Mouse (Mus musculus): ENCODE results near the gene Adamts4. TPM values are rescaled to one million over a fixed set of nuclear protein-coding genes. Genes with fewer than 3 reads are reported as not detected.

Gene Adamts4
- polyA plus RNA-seq, 1 experiment: 0.43 TPM

DNA sequence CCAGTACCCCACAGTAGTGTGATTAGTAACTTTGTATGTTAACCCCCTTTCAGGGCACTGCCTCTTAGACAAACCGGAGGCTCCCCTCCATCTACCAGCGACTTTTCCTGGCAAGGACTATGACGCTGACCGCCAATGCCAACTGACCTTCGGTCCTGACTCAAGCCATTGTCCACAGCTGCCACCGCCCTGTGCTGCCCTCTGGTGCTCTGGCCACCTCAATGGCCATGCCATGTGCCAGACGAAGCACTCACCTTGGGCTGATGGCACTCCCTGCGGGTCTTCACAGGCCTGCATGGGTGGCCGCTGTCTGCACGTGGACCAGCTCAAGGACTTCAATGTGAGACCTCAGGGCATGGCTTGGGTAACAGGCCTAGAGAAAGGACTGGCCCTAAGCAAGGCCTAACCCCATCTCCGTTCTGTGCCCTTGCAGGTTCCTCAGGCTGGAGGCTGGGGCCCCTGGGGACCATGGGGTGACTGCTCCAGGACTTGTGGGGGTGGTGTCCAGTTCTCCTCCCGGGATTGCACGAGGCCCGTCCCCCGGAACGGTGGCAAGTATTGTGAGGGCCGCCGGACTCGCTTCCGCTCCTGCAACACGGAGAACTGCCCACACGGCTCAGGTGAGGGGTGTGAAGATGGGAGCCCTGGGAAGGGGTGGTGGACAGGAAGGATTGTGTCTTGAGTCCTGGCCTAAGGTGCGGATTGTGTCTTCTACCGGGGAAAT lies 6.0 kb downstream of the Adamts4 start:
- no peak for DNase-seq (ENCODE audit: low spot score)

DNA sequence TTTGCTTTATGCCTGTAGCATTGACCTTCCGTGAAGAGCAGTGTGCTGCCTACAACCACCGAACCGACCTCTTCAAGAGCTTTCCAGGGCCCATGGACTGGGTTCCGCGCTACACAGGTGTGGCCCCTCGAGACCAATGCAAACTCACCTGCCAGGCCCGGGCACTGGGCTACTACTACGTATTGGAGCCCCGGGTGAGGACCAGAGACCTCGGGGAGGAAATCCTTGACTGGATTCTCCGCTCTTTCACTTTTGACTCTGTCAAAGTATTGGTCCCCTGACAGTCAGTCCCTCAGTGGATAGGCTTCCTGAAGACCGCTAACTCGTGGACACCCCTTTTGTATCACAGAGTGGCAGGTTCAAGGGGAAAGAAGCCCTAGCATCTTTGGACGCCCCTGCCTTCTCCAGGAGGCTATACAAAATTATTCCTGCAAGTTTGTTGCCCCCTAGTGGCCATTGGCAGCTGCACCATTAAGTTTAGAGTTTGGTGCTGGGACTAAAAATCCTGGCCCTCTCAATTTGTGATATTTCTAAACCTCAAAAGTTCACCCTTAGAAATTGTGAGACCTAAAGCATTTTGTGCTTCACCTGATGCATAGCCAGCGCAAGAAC lies 6.8 kb downstream of the Adamts4 start:
- no peak for DNase-seq (ENCODE audit: low spot score)

DNA sequence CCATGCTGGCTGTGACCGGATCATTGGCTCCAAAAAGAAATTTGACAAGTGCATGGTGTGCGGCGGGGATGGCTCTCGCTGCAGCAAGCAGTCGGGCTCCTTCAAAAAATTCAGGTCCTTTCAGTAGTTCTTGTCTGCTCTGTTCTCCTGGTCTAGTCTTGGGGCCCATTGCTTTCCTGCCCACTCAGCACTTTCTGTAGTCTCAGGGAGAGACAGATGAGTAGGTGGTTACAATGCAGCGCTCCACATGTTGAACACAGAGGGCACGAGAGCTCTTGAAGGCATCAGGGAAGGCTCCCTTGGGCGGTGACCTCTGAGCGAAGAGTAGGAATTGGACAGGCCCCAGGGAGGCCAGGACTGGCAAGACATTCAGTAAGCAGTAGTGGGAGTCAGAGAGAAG lies 7.6 kb downstream of the Adamts4 start:
- DNase-seq (ENCODE audit: low spot score): no peak

DNA sequence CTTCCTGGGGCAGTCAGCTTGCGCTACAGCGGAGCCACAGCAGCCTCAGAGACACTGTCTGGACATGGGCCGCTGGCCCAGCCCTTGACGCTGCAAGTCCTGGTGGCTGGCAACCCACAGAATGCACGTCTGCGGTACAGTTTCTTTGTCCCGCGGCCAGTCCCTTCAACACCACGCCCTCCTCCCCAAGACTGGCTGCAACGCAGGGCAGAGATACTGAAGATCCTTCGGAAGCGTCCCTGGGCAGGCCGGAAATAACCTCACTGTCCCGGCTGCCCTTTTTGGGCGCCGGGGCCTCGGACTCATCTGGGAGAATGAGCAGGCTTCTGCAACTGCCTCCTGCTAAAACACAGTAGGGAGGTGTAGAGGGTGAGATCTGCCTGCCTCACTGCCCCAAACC lies 8.7 kb downstream of the Adamts4 start:
- DNase-seq (ENCODE audit: low spot score): no peak

DNA sequence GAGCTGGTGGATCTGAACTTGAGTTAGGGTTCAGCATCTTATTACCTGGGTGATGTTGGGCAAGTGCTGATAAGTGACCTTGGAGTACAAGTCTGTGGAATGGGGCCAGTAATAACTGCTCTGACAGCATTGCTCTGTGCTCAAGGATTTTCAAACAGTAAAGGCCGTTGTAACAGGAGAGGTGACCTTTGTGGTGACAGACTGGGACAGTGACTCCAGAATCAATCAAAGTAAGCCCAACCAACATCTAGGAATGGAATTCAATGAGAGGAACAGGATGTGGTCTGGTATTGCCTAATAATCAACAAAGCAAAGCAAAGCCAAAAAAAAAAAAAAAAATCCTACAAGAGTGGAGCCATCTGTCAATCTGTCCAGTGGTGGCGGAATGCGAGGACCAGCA lies 10.1 kb downstream of the Adamts4 start:
- no peak for DNase-seq (ENCODE audit: low spot score)

DNA sequence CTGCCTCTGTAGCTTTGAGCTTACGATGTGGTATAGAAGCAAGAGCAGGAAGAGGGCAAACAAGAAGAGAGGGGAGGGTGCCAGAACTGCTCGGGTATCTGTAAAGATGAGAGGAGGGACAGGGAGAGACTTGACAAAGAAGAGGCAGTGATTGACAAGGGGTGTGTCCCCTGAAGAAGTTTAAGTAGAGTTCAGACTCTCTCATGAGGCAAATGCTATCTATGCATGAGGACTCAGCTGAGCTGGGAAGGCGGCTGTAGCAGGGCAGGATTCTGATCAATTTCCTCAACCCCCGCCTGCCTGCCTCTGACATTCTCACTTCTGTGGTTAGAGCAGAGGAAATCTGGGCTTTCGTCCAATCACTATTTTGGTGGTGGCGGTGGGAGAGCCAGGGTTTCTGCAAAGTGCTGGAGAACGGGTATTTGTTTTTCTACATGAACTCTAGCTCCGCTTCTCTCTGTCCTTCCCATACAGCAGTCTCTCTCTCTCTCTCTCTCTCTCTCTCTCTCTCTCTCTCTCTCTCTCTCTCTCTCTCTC lies 12.4 kb downstream of the Adamts4 start:
- DNase-seq (ENCODE audit: low spot score): no peak

DNA sequence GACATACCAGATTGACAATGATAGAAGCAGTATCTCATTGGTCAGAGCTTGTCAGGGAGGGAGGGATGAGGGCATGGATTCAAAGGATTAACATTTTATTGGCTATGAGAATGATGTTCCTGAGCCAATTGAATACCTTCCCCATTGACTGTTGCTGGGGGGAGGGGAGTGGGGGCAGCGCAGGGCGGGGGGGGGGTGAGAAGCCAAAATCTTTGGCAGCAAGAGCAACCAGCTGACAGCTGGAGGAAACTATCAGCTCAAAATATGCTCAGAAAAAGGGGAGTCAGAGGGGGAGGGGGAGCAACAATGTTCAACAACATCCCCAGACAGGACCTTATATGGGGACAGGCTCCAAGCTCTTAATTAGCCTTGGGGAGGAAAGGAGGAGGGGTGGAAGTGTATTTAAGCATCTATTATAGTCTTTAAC lies 13.0 kb downstream of the Adamts4 start:
- DNase-seq (ENCODE audit: low spot score): no peak

DNA sequence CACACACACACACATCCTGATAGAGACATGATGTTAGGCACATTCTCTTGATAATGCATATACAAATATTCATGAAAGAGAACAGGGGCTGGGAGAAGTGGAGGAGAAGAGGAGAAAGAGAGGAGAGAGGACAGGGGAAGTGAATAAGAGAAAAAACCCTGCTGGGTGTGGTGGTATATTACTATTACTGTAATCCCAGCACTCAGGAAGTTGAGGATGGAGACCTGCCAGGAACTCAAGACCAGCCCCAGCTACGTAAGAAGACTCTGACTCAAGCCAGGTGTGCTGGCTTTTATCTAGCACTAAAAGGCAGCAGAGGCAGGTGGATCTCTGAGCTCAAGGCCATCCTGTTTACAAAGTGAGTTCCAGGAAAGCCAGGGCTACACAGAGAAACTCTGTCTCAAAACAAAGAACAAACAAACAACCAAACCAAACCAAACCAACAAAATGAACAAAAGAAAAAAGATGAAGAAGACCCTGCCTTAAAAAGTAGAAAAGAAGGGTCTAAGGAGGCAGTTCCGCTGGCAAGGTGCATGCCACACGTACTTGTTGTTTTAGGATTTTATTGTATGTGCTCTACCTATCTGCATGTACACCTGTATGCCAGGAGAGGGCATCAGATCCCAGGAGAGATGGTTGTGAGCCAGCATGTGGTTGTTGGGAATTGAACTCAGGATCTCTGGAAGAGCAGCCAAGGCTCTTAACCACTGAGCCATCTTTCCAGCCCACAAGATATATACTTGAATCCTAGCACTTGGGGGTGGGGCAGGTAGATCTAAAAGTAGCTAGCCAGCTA lies 13.6 kb downstream of the Adamts4 start:
- no peak for DNase-seq (ENCODE audit: low spot score)

DNA sequence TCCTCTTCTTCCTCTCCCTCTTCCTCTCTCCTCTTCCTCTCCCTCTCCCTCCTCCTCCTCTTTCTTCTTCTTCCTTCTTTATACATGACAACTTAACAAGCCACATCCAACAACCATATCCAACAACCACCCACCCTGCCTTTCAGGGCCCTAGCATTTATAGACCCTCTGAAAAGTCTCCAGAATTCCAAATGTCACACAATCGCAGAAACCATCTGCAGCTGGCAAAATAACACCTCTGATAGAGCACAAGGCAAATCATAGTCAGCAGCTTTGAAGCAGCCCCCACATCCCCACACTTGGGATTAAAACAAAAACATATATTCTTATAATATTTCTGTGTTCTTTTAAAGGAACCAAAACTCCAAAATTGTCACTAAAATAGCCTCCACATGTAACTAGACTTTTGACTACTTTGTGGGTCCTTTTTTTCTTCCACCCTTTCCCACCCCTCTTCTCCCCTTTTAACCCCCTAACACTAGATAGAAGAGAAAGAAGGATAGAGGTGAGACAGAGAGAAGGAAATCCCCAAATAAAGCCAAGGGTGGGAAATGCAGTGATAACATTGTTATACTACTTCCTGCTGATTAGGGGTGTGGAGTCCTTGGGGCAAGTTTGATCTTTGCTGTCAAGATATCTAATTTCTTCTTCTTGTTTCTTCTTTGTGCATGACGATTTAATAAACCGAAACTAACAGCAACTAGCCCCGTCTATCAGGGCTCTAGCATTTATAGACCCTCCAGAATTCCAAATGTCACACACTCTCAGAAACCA lies 15.9 kb downstream of the Adamts4 start:
- DNase-seq (ENCODE audit: low spot score): no peak

DNA sequence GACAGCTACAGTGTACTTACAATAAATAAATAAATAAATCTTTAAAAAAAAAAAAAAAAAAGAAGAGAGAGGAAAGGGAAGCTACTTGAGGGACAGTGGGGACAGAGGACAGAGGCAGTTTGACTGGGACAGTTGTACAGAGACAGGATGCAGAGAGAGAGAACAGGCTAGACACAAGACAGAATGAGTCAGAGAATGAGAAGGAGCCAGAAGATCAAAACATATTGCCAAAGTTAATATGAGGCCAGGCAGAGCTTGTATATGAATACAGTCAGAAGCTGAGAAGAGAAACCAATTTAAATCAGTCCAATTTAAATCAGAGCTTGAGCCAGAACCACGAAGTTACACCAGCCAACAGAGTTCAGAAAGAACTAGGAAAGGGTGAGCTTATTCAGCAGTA lies 18.1 kb downstream of the Adamts4 start:
- DNase-seq (ENCODE audit: low spot score): no peak

DNA sequence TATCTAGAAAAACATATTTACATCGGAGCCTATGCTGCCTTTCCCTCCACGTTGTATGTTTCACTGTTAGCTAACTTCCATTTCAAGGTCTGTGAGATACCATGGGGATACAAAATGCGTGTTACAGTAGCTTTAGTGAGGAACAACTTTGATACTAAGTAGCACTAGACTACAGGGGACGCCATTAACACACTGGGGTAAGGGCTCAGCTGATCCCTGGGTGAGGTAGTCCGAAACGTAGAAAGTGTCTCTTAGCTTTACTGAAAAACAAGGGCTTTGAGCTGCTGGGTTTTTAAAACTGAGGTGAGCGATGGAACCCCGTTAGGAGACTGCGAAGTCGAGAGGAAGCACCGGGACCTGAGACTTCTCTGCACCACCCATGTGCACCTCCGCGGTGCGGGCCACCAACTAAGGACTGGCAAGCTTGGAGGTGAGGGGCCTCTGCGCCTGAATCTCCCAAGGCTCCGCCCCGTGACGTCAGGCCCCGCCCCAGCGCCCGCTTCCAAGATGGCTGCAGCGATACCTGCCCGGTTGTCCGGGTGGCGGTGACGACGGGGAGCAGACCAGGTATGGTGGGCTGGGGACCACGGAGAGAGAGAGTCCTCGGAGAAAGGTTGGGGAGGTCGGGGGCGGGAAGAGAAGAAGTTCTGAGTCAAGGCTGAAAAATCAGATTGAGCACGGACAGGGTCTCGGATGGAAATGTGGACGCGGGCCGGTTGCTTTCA lies 19.8 kb downstream of the Adamts4 start, which contains the start of gene B4galt3:
B4galt3 (plus strand) TSS at position 481 of the 725 bp plus-strand sequence.
- peak; percentile 98 for DNase-seq (ENCODE audit: low spot score)

DNA sequence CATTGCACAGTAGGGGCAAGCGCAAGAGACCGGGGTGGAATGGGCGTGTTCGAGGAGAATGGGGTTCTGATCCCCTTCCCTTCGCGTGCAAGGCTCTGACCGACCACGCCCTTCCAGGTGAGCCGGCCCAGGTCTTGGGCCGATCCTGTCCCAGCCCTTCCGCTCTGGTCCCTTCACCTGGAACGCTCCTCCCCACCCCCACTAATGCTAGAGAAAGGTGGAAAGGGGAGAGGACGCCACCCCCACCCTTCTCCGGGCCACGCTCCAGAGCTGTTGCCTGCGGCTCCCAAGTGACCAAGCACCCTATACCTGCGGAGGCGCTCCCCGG lies 20.3 kb downstream of the Adamts4 start:
- DNase-seq (ENCODE audit: low spot score): no peak

DNA sequence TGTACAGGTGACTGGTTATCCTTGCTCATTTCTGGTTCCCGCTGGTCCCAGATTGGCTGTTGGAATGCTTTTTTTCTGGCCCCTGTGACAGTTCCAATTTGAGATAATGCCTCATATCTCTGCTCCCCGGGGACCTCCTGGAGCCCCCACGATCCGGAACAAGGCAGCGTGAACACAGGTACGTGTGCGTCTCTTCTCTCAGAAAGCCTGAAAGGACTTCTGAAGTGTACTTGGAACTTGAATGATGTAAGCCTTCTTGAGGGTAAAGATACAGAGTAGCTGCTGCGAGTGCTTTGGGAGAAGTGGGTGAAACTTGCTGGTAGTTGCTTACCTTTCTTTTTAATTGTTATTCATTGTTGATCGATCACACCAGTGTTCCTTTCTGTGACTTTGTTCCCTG lies 21.0 kb downstream of the Adamts4 start:
- DNase-seq (ENCODE audit: low spot score): no peak

DNA sequence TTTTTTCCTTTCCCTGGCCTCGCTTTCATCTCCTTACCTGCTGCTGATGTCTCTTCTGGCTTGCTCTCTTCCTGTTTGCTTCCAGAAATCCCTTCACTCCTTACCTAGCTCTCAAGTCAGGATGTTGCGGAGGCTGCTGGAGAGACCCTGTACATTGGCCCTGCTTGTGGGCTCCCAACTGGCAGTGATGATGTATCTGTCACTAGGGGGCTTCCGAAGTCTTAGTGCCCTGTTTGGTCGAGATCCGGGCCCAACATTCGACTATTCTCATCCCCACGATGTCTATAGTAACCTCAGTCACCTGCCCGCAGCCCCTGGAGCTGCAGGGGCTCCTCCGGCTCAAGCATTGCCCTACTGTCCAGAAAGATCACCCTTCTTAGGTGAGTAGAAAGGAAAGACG lies 21.4 kb downstream of the Adamts4 start:
- DNase-seq (ENCODE audit: low spot score): no peak

DNA sequence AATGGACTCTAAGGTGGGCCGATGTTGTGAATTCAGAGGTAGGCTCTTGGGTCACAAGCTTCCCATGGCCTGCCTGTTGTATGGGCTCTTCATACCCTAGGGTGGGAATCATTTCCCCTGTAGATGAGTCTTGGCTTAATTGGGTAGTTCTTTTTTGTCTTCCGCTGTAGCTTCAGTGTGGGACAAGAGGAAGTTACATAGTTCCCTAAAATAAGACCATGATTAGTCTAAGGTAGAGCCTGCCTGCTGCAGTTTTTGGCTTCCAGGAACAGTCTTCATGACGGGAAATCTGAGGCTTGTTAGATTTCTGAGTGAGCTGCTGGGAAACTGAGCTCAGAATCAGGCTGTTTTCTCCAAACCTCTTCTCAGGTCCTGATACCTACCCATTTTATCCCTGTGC lies 21.9 kb downstream of the Adamts4 start:
- no peak for DNase-seq (ENCODE audit: low spot score)

DNA sequence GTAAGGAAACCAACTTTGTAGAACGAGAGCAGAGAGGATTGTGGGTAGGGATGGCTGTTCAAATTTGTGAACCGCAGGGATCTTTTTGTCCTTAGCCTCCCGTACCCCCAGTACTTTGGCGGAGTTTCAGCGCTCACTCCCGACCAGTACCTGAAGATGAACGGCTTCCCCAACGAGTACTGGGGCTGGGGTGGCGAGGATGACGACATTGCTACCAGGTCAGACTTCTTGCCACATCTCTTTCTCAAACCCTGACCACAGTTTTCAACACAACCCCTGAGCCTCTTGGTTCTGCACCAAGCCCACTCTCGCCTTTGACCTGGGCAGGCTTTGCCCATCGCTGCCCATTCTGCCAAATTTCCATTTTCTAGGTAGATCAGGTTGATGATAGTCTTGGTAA lies 23.9 kb downstream of the Adamts4 start:
- no peak for DNase-seq (ENCODE audit: low spot score)

DNA sequence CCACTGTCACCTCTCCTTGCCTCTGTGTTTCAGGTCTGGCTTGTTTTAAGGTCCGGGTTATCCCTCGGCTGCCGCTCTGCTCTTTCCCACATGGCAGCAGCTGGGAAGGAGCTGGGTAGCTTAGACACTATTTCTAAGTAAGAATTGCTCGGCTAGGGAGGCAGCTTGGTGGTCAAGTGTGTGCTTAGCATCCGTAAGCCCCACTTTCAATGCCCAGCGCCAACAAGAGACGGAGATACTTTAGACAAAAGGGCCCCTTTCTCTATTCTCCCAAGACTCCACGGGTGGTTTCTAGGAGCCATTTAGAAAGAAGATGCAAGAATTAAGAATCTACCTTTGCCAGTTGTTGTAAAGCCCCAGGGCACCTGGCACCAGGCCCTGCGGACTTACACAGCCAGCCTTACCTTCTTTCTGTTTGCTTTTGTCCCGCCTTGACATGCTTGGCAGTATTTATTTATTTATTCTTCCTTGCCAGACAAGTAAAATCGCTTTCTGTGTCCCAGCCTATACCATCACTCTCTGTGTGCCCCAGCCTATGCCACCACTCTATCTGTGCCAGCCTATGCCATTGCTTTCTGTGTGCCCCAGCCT lies 25.0 kb downstream of the Adamts4 start:
- DNase-seq (ENCODE audit: low spot score): no peak

DNA sequence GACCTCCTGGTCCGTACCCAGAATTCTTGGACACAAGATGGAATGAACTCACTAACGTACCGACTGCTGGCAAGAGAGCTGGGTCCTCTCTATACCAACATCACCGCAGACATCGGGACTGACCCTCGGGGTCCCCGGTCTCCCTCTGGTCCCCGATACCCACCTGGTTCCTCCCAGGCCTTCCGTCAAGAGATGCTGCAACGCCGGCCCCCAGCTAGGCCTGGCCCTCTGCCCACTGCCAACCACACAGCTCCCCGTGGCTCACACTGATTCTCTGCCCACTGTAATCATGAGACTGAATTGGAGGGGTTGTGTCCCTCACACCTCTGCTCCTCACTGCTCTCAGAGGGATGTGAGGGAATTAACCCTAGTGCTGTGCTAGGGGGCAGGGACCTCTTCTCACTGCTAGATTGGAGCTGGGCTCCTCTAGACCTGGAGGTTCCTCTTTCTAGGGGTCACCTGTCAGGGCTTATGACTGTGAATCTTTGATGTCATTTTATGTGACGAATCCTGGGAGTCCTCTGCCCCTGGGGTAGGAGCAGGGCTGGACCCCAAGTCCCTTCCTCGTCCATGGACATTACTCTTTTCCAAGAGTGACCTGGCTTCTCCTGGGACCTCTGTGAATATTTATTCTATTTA lies 26.0 kb downstream of the Adamts4 start:
- peak; percentile 24 for DNase-seq (ENCODE audit: low spot score)

DNA sequence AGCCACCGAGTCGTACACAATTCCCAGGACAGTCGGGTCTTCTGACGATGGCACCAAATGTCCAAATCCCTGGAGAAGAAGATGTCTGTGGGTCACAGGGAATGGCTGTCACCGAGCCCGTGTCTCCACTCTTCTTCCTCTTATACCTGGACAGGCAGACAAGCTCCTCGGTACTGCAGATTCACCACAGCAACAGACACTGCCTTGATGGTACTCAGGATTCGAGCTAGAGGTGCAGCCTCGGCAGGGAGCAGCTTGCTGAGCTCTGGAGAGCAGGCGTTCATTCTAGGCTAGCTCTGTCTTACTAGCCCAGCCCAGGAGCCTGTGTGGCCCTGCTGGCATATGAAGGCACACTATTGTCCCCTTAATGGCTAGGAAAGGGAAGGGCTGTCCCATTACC lies 27.5 kb downstream of the Adamts4 start:
- peak; percentile 19 for DNase-seq (ENCODE audit: low spot score)

DNA sequence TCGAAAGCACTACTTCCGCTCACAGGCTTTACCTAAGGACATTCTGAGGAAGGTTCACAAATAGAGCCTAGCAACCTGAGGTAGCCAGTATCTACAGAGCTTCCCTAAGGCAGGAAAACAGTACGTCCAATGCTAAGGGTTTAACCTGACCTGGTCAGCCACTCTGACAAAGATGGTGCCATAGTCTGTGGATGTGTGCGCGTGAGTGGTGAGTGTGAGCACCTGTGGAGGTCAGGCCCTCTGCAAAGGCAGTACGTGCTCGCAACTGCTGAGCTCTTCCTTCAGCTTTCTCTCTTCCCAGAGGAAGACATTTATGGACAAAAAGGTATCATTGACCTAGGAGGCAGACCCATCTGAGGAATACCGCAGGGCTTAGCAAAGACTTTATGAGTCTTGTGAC lies 28.2 kb downstream of the Adamts4 start:
- DNase-seq (ENCODE audit: low spot score): no peak

Data from urinary bladder, adult 2 months (tissue).